Mouse (Mus musculus): ENCODE measurements around the gene Ehbp1. TPM values are rescaled to one million over a fixed set of nuclear protein-coding genes. Genes with fewer than 3 reads are reported as not detected.

The Ehbp1 gene
- polyA plus RNA-seq, 1 experiment from 2014 or later, result 42.7 TPM

GRCm38 (mm10) chr11:21999396-22000315 lies 342.4 kb downstream of the Ehbp1 start:
- Histone ChIP-seq H3K4me1 (ENCODE audit: control insufficient read depth in 2 of 2, insufficient read depth in 2 of 2, low read length in 2 of 2) (peaks cover 15 to 25% of the 10 kb centered on the region in 2 experiments), H3K9ac (ENCODE audit: low read length) (no peak overlapping the region), H3K27ac (replicated peaks in 1 of 2; ENCODE audit: control insufficient read depth in 1 of 2, insufficient read depth in 1 of 2, low read depth in 2 of 2, low read length in 2 of 2) (no peak overlapping the region), H3K27me3 (ENCODE audit: control insufficient read depth, insufficient read depth, low read length) (peaks cover 65% of the 10 kb centered on the region), H3K4me2 (ENCODE audit: low read length) (no peak overlapping the region), H3K9me3 (ENCODE audit: control insufficient read depth, low read length) (no peaks in the 10 kb centered on the region), H3K36me3 (ENCODE audit: control insufficient read depth, insufficient read depth, low read length) (no peaks in the 10 kb centered on the region), H3K4me3 (ENCODE audit: control insufficient read depth in 1 of 2, insufficient read depth in 1 of 2, low read depth in 1 of 2, low read length in 2 of 2) (peak overlapping the region in 1 of 2 experiments; percentile 68; a peak in 2 of 4 replicates)
- no peak for ATAC-seq (ENCODE audit: insufficient number of reproducible peaks, insufficient read depth, low FRiP score, low read depth)
- 30% methylated on average over 31 of the region's 31 CpGs for WGBS

GRCm38 (mm10) chr11:21998141-21999047 lies 343.7 kb downstream of the Ehbp1 start:
- Histone ChIP-seq H3K27me3 (ENCODE audit: control insufficient read depth, insufficient read depth, low read length) (peaks cover 63% of the 10 kb centered on the region), H3K36me3 (ENCODE audit: control insufficient read depth, insufficient read depth, low read length) (no peaks in the 10 kb centered on the region), H3K27ac (replicated peaks in 1 of 2; ENCODE audit: control insufficient read depth in 1 of 2, insufficient read depth in 1 of 2, low read depth in 2 of 2, low read length in 2 of 2) (no peak overlapping the region), H3K4me2 (ENCODE audit: low read length) (no peak overlapping the region), H3K9me3 (ENCODE audit: control insufficient read depth, low read length) (no peaks in the 10 kb centered on the region), H3K4me3 (ENCODE audit: control insufficient read depth in 1 of 2, insufficient read depth in 1 of 2, low read depth in 1 of 2, low read length in 2 of 2) (no peak overlapping the region; a peak in 1 of 4 replicates), H3K9ac (ENCODE audit: low read length) (no peak overlapping the region), H3K4me1 (ENCODE audit: control insufficient read depth in 2 of 2, insufficient read depth in 2 of 2, low read length in 2 of 2) (peaks cover 11 to 21% of the 10 kb centered on the region in 2 experiments)
- no peak for ATAC-seq (ENCODE audit: insufficient number of reproducible peaks, insufficient read depth, low FRiP score, low read depth)
- WGBS, result 14% methylated on average over 32 of the region's 32 CpGs

- H3K9me3 ChIP-seq (ENCODE audit: control insufficient read depth, low read length), result no peaks in the 10 kb centered on the region
- peaks cover 7 to 19% of the 10 kb centered on the region in 2 experiments; a peak in 3 of 4 replicates for H3K4me1 ChIP-seq (ENCODE audit: control insufficient read depth in 2 of 2, insufficient read depth in 2 of 2, low read length in 2 of 2)
- H3K4me2 ChIP-seq (ENCODE audit: low read length), result peak overlapping the region; percentile 56; the same call in 1 of the 2 replicates
- WGBS, result 6% methylated on average over 20 of the region's 20 CpGs
- H3K9ac ChIP-seq (ENCODE audit: low read length), result no peak overlapping the region
- H3K36me3 ChIP-seq (ENCODE audit: control insufficient read depth, insufficient read depth, low read length), result no peaks in the 10 kb centered on the region
- H3K27me3 ChIP-seq (ENCODE audit: control insufficient read depth, insufficient read depth, low read length), result peaks cover 68% of the 10 kb centered on the region
- no peak for ATAC-seq (ENCODE audit: insufficient number of reproducible peaks, insufficient read depth, low FRiP score, low read depth)
- no peak overlapping the region; a peak in 1 of 4 replicates for H3K4me3 ChIP-seq (ENCODE audit: control insufficient read depth in 1 of 2, insufficient read depth in 1 of 2, low read depth in 1 of 2, low read length in 2 of 2)
- no peak overlapping the region for H3K27ac ChIP-seq (replicated peaks in 1 of 2; ENCODE audit: control insufficient read depth in 1 of 2, insufficient read depth in 1 of 2, low read depth in 2 of 2, low read length in 2 of 2)
Observed at GRCm38 (mm10) chr11:21997561-21998140, 344.4 kb downstream of the Ehbp1 start.

DNA sequence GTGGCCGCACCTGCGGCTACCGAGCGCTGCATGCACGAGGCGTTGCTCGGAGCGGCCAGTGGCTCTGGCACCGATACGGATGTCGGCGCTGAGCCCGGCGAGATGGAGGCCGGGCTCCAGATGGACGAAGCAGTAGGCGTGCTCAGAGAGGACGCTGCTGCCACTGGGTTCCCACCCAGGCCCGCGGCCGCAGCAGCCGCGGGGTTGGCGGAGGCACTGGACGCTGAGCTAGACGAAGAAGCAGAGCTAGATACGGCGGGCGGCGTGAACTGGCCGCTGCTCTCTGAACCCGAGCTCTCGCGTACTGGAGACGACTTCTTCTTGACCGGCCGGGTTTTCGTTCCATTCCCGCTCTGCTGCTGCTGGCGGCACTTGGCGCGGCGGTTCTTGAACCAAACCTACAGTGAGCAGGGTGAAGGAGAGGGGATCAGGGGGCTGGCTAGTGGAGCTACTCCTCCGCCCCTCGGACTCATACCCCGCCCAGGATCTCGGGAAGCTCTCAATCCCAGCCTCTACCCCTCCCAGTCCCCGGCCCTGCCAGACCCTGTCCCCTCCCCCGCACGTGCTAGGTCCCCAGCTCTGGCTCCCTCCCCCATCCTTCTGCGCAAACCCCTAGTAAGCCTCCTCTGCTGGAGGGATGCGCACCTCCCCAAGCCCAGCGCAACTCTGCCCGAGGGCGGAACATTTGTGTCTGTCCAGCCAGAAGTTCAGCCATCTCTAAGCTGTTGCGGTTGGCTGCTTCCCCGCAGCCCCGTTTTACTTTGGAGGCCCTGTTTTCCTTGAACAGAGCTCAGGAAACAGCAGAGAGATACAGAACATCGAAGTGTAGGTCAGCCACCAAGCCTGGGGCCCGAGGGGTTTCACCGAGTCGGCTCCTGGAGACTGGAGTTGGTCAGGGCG lies 345.2 kb downstream of the Ehbp1 start:
- H3K4me3 ChIP-seq (ENCODE audit: control insufficient read depth in 1 of 2, insufficient read depth in 1 of 2, low read depth in 1 of 2, low read length in 2 of 2), result peak overlapping the region; percentile 18 to 23
- H3K9ac ChIP-seq (ENCODE audit: low read length), result no peak overlapping the region
- peak overlapping the region; percentile 56 for H3K4me2 ChIP-seq (ENCODE audit: low read length)
- no peaks in the 10 kb centered on the region for H3K9me3 ChIP-seq (ENCODE audit: control insufficient read depth, low read length)
- H3K27me3 ChIP-seq (ENCODE audit: control insufficient read depth, insufficient read depth, low read length), result peaks cover 75% of the 10 kb centered on the region
- no peaks in the 10 kb centered on the region for H3K36me3 ChIP-seq (ENCODE audit: control insufficient read depth, insufficient read depth, low read length)
- ATAC-seq (ENCODE audit: insufficient number of reproducible peaks, insufficient read depth, low FRiP score, low read depth), result no peak; the same call in 1 of the 2 replicates
- H3K27ac ChIP-seq (replicated peaks in 1 of 2; ENCODE audit: control insufficient read depth in 1 of 2, insufficient read depth in 1 of 2, low read depth in 2 of 2, low read length in 2 of 2), result no peak overlapping the region
- 1% methylated on average over 56 of the region's 63 CpGs for WGBS
- peaks cover 6 to 18% of the 10 kb centered on the region in 2 experiments; a peak in 3 of 4 replicates for H3K4me1 ChIP-seq (ENCODE audit: control insufficient read depth in 2 of 2, insufficient read depth in 2 of 2, low read length in 2 of 2)

GRCm38 (mm10) chr11:21996325-21996647 lies 345.8 kb downstream of the Ehbp1 start:
- Histone ChIP-seq H3K9ac (ENCODE audit: low read length) (no peak overlapping the region), H3K9me3 (ENCODE audit: control insufficient read depth, low read length) (no peaks in the 10 kb centered on the region), H3K4me3 (ENCODE audit: control insufficient read depth in 1 of 2, insufficient read depth in 1 of 2, low read depth in 1 of 2, low read length in 2 of 2) (peak overlapping the region; percentile 18 to 23), H3K27me3 (ENCODE audit: control insufficient read depth, insufficient read depth, low read length) (peaks cover 80% of the 10 kb centered on the region), H3K27ac (replicated peaks in 1 of 2; ENCODE audit: control insufficient read depth in 1 of 2, insufficient read depth in 1 of 2, low read depth in 2 of 2, low read length in 2 of 2) (no peak overlapping the region), H3K4me2 (ENCODE audit: low read length) (peak overlapping the region; percentile 56), H3K36me3 (ENCODE audit: control insufficient read depth, insufficient read depth, low read length) (no peaks in the 10 kb centered on the region), H3K4me1 (ENCODE audit: control insufficient read depth in 2 of 2, insufficient read depth in 2 of 2, low read length in 2 of 2) (peaks cover 6 to 18% of the 10 kb centered on the region in 2 experiments; a peak in 3 of 4 replicates)
- WGBS, result 4% methylated on average over 13 of the region's 13 CpGs
- ATAC-seq (ENCODE audit: insufficient number of reproducible peaks, insufficient read depth, low FRiP score, low read depth), result no peak

DNA sequence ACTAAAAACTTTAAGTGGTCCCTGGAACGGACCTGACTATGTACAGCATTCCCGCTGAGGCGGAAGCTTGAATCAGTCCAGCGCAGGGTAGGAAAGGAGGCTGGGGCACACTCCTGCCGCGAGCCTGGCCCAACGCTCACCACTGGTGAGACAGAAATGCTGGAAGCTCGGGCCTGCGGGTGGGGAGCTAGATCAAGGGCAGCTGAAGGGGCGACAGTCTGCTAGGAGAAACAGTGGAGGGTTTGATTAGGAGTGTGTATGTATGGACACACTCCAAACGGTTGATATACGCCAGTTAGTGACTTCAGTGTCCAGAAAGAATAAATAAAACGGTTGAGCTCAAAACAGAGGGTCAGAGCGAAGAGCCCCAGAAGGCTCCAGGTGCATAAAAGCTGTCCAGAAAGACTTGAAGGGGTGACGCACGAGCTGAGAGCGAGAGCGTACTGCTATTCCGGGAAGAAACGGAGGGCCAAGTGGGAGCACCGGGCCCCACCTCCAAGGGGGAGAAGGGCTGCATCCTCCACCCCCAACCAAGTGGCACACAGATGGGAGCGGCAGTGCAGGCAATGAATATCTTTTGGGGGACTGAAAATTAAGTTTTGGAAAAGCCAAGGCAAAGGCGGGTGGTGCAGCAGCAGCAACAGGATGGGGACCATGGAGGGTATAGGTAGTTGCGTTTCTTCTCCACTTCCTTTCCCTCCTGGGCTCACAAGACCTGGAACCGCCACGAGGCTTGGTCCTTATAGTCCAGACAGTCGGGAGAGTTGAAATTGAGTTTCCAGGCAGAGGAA lies 346.4 kb downstream of the Ehbp1 start:
- H3K4me2 ChIP-seq (ENCODE audit: low read length), result peak overlapping the region; percentile 56
- H3K9me3 ChIP-seq (ENCODE audit: control insufficient read depth, low read length), result no peaks in the 10 kb centered on the region
- no peaks in the 10 kb centered on the region for H3K36me3 ChIP-seq (ENCODE audit: control insufficient read depth, insufficient read depth, low read length)
- H3K27me3 ChIP-seq (ENCODE audit: control insufficient read depth, insufficient read depth, low read length), result peaks cover 80% of the 10 kb centered on the region
- no peak overlapping the region for H3K27ac ChIP-seq (replicated peaks in 1 of 2; ENCODE audit: control insufficient read depth in 1 of 2, insufficient read depth in 1 of 2, low read depth in 2 of 2, low read length in 2 of 2)
- no peak overlapping the region for H3K4me3 ChIP-seq (ENCODE audit: control insufficient read depth in 1 of 2, insufficient read depth in 1 of 2, low read depth in 1 of 2, low read length in 2 of 2)
- ATAC-seq (ENCODE audit: insufficient number of reproducible peaks, insufficient read depth, low FRiP score, low read depth), result no peak
- 6% methylated on average over 27 of the region's 27 CpGs for WGBS
- H3K9ac ChIP-seq (ENCODE audit: low read length), result no peak overlapping the region
- peaks cover 6 to 13% of the 10 kb centered on the region in 2 experiments; a peak in 3 of 4 replicates for H3K4me1 ChIP-seq (ENCODE audit: control insufficient read depth in 2 of 2, insufficient read depth in 2 of 2, low read length in 2 of 2)

Data from heart, embryonic 14.5 days (tissue).